Mouse (Mus musculus): ENCODE measurements around the gene Glt8d2. TPM values are rescaled to one million over a fixed set of nuclear protein-coding genes. Genes with fewer than 3 reads are reported as not detected.
"Not testable (repeated sequence)": the region's sequence is repeated elsewhere in the genome, so short reads cannot be mapped to it uniquely, and the experiment has no call there.

The Glt8d2 gene
- polyA plus RNA-seq, 1 experiment: 2.8 TPM

- Histone ChIP-seq H3K79me2 (ENCODE audit: control insufficient read depth, insufficient read depth) (peaks cover 55% of the 10 kb centered on the region), H3K4me3 (peak overlapping the region; percentile 50), H3K4me2 (ENCODE audit: low read depth) (peak overlapping the region; percentile 91), H3ac (ENCODE audit: control insufficient read depth, insufficient read length) (peak overlapping the region; percentile 67), H3K27me3 (ENCODE audit: control insufficient read depth, insufficient read depth, insufficient read length) (no peaks in the 10 kb centered on the region), H3K36me3 (ENCODE audit: control insufficient read depth, insufficient read depth) (peaks cover 11% of the 10 kb centered on the region)
- TF ChIP-seq CEBPB (IDR thresholded peaks at IDR 0.05; ENCODE audit: insufficient read depth, poor library complexity, severe bottlenecking) (no peak), TCF3 (IDR thresholded peaks at IDR 0.05; ENCODE audit: insufficient read length, low read depth) (no peak), MYOD1 (IDR thresholded peaks at IDR 0.05; ENCODE audit: control insufficient read depth in 1 of 3, insufficient read length in 2 of 3, low read depth in 2 of 3) (no peak), MYOG (IDR thresholded peaks at IDR 0.05; ENCODE audit: control insufficient read depth in 1 of 3, insufficient read depth in 1 of 3, insufficient read length in 2 of 3, low read depth in 2 of 3) (no peak), REST (IDR thresholded peaks at IDR 0.05; ENCODE audit: insufficient read depth, insufficient read length) (no peak), POLR2A (IDR thresholded peaks at IDR 0.05; ENCODE audit: insufficient read length, low read depth) (no peak), MAX (IDR thresholded peaks at IDR 0.05; ENCODE audit: low read depth) (no peak), SRF (IDR thresholded peaks at IDR 0.05; ENCODE audit: control insufficient read depth, insufficient read length, low read depth) (no peak), E2F4 (IDR thresholded peaks at IDR 0.05; ENCODE audit: insufficient read depth) (no peak), TCF12 (IDR thresholded peaks at IDR 0.05; ENCODE audit: insufficient read depth, poor library complexity, severe bottlenecking) (no peak)
These were observed 60.0 kb downstream of the Glt8d2 start for GRCm38 (mm10) chr10:82630497-82630896.

GRCm38 (mm10) chr10:82629586-82630255 lies 60.7 kb downstream of the Glt8d2 start, which contains the start of gene Tdg:
Tdg (plus strand) TSS chr10:82629828.
- H3K27me3 ChIP-seq (ENCODE audit: control insufficient read depth, insufficient read depth, insufficient read length): not testable (repeated sequence)
- H3K79me2 ChIP-seq (ENCODE audit: control insufficient read depth, insufficient read depth): peaks cover 48% of the 10 kb centered on the region
- peak within 1 kb of the TSS; percentile 67 for H3ac ChIP-seq (ENCODE audit: control insufficient read depth, insufficient read length)
- H3K36me3 ChIP-seq (ENCODE audit: control insufficient read depth, insufficient read depth): peaks cover 11% of the 10 kb centered on the region
- TF ChIP-seq POLR2AphosphoS2 (IDR thresholded peaks at IDR 0.05; ENCODE audit: insufficient read length, low read depth) (peak; percentile 53), E2F4 (IDR thresholded peaks at IDR 0.05; ENCODE audit: insufficient read depth) (peak; percentile 63), USF1 (IDR thresholded peaks at IDR 0.05; ENCODE audit: low read depth) (peak; percentile 89), POLR2A (IDR thresholded peaks at IDR 0.05; ENCODE audit: insufficient read length, low read depth) (peak; percentile 49)
- H3K4me3 ChIP-seq: peak within 1 kb of the TSS; percentile 50
- peak within 1 kb of the TSS; percentile 93 for H3K4me2 ChIP-seq (ENCODE audit: low read depth)

- no peak for TF ChIP-seq MYOG (IDR thresholded peaks at IDR 0.05; ENCODE audit: control insufficient read depth in 1 of 3, insufficient read depth in 1 of 3, insufficient read length in 2 of 3, low read depth in 2 of 3)
- no peak for TF ChIP-seq TCF12 (IDR thresholded peaks at IDR 0.05; ENCODE audit: insufficient read depth, poor library complexity, severe bottlenecking)
- no peak for TF ChIP-seq TCF3 (IDR thresholded peaks at IDR 0.05; ENCODE audit: insufficient read length, low read depth)
- TF ChIP-seq CEBPB (IDR thresholded peaks at IDR 0.05; ENCODE audit: insufficient read depth, poor library complexity, severe bottlenecking): no peak
- TF ChIP-seq MAX (IDR thresholded peaks at IDR 0.05; ENCODE audit: low read depth): no peak
- no peak for TF ChIP-seq POLR2AphosphoS2 (IDR thresholded peaks at IDR 0.05; ENCODE audit: insufficient read length, low read depth)
- no peak for TF ChIP-seq REST (IDR thresholded peaks at IDR 0.05; ENCODE audit: insufficient read depth, insufficient read length)
- TF ChIP-seq POLR2A (IDR thresholded peaks at IDR 0.05; ENCODE audit: insufficient read length, low read depth): no peak
- no peak for TF ChIP-seq USF1 (IDR thresholded peaks at IDR 0.05; ENCODE audit: low read depth)
- TF ChIP-seq MYOD1 (IDR thresholded peaks at IDR 0.05; ENCODE audit: control insufficient read depth in 1 of 3, insufficient read length in 2 of 3, low read depth in 2 of 3): no peak
- TF ChIP-seq SRF (IDR thresholded peaks at IDR 0.05; ENCODE audit: control insufficient read depth, insufficient read length, low read depth): no peak
- no peak for TF ChIP-seq E2F4 (IDR thresholded peaks at IDR 0.05; ENCODE audit: insufficient read depth)
- Histone ChIP-seq H3K27me3 (ENCODE audit: control insufficient read depth, insufficient read depth, insufficient read length) (no peaks in the 10 kb centered on the region), H3ac (ENCODE audit: control insufficient read depth, insufficient read length) (peak overlapping the region; percentile 67), H3K79me2 (ENCODE audit: control insufficient read depth, insufficient read depth) (peaks cover 42% of the 10 kb centered on the region), H3K4me3 (peak overlapping the region; percentile 50), H3K36me3 (ENCODE audit: control insufficient read depth, insufficient read depth) (peaks cover 9% of the 10 kb centered on the region), H3K4me2 (ENCODE audit: low read depth) (peak overlapping the region; percentile 93)
These were observed 61.3 kb downstream of the Glt8d2 start for GRCm38 (mm10) chr10:82629111-82629585.

- Histone ChIP-seq H3K4me3 (peak overlapping the region; percentile 45), H3K4me2 (ENCODE audit: low read depth) (peak overlapping the region; percentile 84)
- not testable (repeated sequence) for H3K36me3 ChIP-seq (ENCODE audit: control insufficient read depth, insufficient read depth); H3K27me3 ChIP-seq (ENCODE audit: control insufficient read depth, insufficient read depth, insufficient read length); H3ac ChIP-seq (ENCODE audit: control insufficient read depth, insufficient read length); H3K79me2 ChIP-seq (ENCODE audit: control insufficient read depth, insufficient read depth)
These were observed 66.9 kb downstream of the Glt8d2 start for GRCm38 (mm10) chr10:82623553-82623932.

GRCm38 (mm10) chr10:82622671-82623552 lies 67.5 kb downstream of the Glt8d2 start, which contains the start of gene 1190007I07Rik:
1190007I07Rik (minus strand) TSS chr10:82623228.
- Histone ChIP-seq H3K36me3 (ENCODE audit: control insufficient read depth, insufficient read depth) (no peaks in the 10 kb centered on the region), H3K27me3 (ENCODE audit: control insufficient read depth, insufficient read depth, insufficient read length) (no peaks in the 10 kb centered on the region), H3K4me3 (peak within 1 kb of the TSS; percentile 45), H3K79me2 (ENCODE audit: control insufficient read depth, insufficient read depth) (no peaks in the 10 kb centered on the region), H3K4me2 (ENCODE audit: low read depth) (peak within 1 kb of the TSS; percentile 84), H3ac (ENCODE audit: control insufficient read depth, insufficient read length) (peak within 1 kb of the TSS; percentile 15)
- TF ChIP-seq CEBPB (IDR thresholded peaks at IDR 0.05; ENCODE audit: insufficient read depth, poor library complexity, severe bottlenecking): no peak
- TF ChIP-seq MYOD1 (IDR thresholded peaks at IDR 0.05; ENCODE audit: control insufficient read depth in 1 of 3, insufficient read length in 2 of 3, low read depth in 2 of 3): peak in 1 of 3 experiments; percentile 32
- TF ChIP-seq E2F4 (IDR thresholded peaks at IDR 0.05; ENCODE audit: insufficient read depth): no peak
- TF ChIP-seq USF1 (IDR thresholded peaks at IDR 0.05; ENCODE audit: low read depth): peak; percentile 96
- no peak for TF ChIP-seq MAX (IDR thresholded peaks at IDR 0.05; ENCODE audit: low read depth)
- no peak for TF ChIP-seq SRF (IDR thresholded peaks at IDR 0.05; ENCODE audit: control insufficient read depth, insufficient read length, low read depth)
- TF ChIP-seq REST (IDR thresholded peaks at IDR 0.05; ENCODE audit: insufficient read depth, insufficient read length): no peak
- TF ChIP-seq POLR2A (IDR thresholded peaks at IDR 0.05; ENCODE audit: insufficient read length, low read depth): peak; percentile 61
- TF ChIP-seq POLR2AphosphoS2 (IDR thresholded peaks at IDR 0.05; ENCODE audit: insufficient read length, low read depth): peak; percentile 30
- no peak for TF ChIP-seq TCF3 (IDR thresholded peaks at IDR 0.05; ENCODE audit: insufficient read length, low read depth)
- TF ChIP-seq MYOG (IDR thresholded peaks at IDR 0.05; ENCODE audit: control insufficient read depth in 1 of 3, insufficient read depth in 1 of 3, insufficient read length in 2 of 3, low read depth in 2 of 3): peak in 1 of 3 experiments; percentile 26
- TF ChIP-seq TCF12 (IDR thresholded peaks at IDR 0.05; ENCODE audit: insufficient read depth, poor library complexity, severe bottlenecking): no peak

Measured in myocyte (in vitro differentiated cells).